Mouse (Mus musculus): ENCODE measurements around the gene Cab39l. TPM values are rescaled to one million over a fixed set of nuclear protein-coding genes. Genes with fewer than 3 reads are reported as not detected.
"Not testable (repeated sequence)": the region's sequence is repeated elsewhere in the genome, so short reads cannot be mapped to it uniquely, and the experiment has no call there.

Gene Cab39l
- polyA plus RNA-seq, 1 experiment, result 17.7 TPM

DNA sequence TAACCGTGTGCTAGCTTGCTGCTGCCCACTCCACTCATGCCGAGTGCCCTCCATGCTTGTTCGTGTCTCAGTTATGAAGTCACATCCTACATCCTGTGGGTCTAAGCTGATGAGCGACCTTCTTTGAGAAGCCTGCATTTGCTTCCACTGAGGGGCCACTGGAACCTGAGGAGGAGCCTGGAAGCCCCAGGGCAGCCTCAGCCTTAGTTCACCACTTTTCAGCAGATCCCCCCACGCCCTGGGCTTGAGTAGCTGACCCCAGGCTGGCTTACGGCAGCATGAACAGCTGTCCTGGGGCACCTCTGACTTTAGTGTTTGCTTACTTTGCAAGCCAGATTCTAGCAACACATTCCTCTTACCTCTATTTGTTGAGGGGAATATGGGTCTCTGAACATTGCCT is 126.0 kb downstream of the Cab39l start:
- no peak for DNase-seq (ENCODE audit: low read depth)

DNA sequence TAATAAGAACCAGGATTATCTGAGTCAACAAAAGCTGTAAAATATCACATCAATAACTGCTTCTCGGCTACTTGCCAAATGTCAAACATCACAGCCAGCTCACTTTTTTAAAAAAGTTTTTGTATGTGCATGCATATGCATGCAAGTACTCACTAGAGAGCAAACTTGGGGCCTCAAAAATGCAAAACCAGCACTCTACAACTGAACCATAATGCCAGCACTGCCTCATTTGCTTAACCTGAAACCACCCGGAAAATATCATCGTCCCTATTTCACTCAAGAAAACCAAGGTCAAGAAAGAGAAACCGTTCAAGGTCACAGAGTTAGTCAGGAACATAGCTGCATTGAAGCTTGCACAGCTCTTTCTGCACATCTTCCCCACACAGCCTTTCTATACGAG is 135.6 kb downstream of the Cab39l start:
- DNase-seq (ENCODE audit: low read depth), result no peak

DNA sequence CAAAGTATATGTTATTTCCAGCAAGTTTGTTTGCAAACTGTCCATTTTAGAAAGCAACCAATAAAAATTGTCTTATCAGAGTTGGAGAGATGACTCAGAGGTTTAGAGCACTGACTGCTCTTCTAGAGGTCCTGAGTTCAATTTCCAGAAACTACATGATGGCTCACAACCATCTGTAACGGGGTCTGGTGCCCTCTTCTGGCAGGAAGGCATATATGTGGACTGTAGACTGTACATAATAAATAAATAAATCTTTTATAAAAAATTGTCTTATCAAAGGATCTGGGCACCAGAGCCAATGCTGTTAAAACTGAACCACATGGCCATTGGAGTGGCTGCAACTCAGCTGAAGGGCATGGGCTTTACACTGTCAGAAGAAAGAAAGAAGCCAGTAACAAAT is 149.8 kb downstream of the Cab39l start:
- DNase-seq (ENCODE audit: low read depth), result no peak

DNA sequence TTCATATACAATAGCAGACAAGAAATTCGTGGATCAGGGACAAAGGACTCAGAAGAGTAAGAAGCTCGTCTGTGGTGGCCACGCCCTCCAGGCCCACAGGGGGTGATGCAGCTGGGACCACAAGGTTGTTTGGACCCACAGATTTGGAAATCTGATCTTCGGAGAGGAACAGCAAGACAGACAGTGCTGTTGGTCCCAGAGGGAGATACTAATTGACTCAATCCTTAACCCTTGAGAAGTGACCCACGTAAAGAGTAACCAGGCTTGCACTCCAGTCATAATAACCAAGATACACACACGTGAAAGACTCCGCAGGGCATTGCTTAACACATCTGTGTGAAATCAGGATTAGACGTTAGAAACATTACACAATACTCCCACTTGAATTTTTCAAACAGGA is 151.1 kb downstream of the Cab39l start:
- DNase-seq (ENCODE audit: low read depth), result peak; percentile 97

DNA sequence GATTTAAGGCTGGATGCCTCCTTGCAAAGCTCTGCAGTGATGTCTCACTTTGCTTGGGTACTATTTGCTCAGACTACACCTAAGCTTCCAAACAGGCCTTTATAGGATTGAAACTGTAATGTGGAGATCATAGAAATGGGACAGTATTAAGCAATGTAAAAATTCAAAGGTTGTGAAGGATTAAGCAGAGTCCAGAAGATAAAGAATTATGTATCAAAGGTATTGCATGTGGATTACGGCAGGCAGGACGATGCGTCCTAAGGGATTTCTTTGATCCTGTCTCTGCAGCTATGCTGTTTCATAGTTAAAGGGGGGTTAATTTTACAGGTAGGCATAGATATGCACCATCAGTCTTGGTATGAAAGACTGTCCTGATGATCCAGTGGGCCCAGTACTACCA is 151.8 kb downstream of the Cab39l start:
- peak; percentile 51 for DNase-seq (ENCODE audit: low read depth)

DNA sequence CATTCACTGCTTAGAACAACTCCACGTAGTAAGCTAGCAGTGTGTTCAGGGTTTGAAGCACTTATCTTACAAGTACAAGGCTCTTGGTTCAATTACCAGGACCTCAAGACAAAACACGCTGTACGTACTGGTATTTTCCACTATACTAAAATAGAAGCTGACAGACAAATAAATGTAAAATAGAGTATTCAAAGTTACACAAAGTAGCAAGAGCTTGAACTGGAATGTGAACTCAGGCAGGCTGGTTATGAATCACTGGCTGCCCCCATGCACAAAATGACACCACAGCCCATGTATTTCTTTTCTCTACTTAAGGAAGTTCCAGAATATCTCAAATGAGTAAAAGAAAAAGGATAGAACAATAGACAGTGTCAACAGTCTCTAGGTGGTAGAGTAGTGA is 154.2 kb downstream of the Cab39l start:
- no peak for DNase-seq (ENCODE audit: low read depth)

DNA sequence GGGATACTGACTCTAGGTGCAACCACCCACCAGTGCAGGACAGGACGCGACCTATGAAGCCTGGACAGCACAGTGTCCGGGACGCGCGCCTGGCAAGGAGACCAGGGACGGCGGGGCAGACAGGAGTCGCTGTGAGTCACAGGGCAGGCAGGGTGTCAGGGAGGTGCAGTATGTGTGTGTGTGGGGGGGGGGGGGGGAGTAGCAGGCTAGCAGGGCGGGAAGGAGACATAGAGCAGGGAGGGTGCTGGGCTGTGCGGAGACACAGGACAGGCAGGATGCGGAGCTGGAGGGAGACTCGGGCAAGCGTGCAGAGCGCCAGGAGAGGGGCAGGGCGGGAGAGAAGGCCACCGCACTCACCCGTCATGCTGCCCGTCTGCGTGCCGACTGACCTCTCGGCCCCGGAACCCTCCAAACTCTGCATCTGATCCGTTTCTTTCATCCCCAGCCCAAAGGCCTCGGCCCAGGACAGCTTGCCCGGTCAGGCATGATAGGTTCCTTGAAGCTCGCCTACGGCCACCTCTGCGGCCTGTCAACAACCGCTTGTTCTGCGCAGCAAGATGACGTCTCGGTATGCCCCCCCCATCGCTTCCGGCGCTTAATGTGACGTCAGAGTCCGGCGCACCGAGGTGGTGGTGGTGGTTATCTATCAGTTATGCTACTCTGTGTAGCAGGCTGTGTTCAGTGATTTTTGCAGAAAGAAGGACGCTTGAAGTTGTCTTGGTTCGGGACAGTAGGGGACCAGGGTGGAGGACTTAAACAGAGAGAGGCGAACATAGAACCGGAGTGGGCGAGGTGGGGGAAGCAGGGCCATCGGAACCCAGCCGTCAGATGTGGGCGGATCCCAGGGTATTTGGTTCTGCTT is 156.9 kb downstream of the Cab39l start, which contains the start of gene Cdadc1:
Gene Cdadc1 (minus strand): TSS at position 562 of the 862 bp plus-strand sequence.
- no peak for DNase-seq (ENCODE audit: low read depth)

DNA sequence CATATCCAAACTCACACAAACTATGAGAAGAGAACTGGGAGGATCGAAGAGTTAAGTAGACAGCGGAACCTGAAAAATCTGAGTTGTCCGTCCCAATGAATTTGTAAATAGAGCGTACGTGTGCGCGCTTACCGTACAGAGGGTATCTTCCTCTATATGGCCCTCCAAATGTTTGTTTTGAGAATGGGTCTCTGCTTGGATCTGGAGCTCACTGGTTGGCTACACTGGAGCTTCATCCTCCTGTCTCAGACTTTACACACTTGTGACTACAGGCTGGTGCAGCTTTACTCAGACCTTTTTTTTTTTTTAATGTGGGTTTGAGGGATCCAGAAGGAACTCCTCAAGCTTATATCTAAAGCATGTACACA is 157.5 kb downstream of the Cab39l start:
- no peak for DNase-seq (ENCODE audit: low read depth)

DNA sequence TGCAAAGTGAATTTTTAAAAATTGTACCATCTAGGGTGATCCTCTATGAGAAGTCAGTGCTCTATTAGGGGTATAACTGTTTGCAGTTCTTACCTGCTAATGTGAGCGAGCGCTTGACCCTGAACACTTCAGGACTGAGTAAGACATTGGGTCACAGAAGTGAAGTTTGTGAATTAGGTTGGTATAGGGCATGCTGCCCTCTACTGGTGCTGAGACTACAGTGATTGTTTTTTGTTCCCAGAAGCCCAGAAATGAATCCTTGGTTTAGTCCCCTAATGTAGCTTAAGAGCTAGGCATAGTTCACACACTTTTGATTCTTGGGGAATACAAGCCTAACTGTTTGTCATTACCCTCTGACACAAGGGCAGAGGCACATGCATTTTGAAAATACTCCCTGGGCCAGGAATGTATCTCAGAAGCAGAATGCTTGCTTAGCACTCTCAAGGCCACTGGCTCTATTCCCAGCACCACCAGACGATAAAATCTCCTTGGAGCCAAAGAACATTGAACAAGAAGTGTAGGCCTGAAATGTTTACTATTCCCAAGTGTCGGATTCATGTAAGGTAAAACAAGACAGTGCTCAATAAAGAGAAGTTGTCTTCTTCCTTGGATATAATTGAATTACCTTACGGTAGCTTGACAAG is 163.4 kb downstream of the Cab39l start:
- no peak for DNase-seq (ENCODE audit: low read depth)

DNA sequence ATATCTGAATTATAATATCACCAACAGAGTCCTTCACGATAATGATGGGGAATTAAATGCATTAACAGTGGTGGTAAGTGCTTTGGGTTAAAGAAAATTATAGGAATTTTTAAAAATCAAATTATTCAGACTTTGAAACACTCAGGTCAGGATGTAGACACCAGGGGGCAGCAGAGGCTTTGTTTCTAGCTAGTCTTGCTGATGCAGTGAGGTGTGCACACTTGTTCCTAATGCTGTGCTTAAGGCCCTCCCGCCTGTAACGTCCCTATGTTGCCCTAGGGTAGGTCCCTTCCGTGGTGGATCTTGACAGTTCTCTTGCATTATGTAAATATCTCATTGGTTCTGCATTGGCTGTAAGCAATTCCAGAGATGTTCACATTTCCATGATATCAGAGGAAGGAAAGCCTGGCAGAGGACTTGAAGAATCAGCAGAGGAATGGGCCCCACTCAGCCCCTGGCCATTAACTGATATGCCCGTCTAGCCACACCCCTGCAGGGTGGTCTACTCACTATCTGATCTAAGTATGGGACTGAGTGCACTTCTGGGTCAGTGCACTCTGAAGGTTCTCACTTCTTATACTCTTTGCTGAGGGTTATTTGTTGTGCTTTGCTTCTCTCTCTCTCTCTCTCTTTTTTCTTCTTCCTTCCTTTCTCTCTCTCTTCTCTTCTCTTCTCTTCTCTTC is 165.0 kb downstream of the Cab39l start:
- no peak for DNase-seq (ENCODE audit: low read depth)

DNA sequence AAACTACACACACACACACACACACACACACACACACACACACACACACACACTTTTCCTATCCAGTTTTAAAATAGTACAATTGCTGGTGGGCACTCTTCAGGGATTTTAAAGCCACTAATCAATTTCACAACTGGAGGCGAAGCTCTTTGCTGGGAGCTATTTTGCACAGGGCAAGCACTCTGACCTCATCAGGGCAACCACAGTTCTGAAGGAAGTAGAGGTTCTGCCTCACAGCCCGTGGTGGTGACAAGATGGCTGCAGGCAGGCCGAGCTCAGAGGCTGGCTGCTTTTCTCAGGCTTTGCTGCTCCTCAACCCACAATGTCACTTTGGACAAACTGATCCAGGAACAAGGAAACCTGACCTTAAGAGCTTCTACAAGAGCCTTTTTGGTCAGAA is 166.2 kb downstream of the Cab39l start:
- DNase-seq (ENCODE audit: low read depth), result no peak

DNA sequence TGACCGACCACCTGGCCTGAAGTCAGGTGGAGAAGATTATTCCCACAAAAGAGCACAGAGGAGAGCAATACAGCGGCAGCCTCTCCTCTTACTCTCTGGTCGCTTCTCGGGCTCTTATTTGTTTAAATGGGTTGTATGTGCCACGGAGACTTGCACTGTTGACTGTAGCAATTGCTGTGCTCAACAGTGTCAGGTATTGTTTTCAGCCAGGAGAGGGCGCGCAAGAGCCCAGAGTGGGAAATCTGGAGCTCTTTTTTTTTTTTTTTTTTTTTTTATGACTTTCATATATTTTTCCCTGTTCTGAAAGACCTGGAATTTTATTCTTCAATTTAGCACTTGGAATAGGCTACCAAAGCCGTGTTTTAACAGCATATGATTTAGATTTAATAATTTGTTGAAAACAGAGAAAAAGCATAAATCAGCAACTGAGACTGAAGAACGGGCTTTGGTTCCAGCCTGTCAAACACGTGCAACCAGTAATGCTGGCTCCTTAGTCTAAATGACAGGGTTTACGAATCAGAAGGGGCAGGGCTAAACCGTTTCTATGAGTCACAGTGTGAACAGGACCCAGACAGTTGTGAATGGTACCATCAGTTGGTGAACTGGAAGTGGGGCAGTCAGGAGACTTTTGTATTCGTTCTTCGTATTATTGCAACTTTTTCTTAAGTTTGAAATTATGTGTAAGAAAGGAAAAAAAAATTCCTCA is 172.3 kb downstream of the Cab39l start:
- no peak for DNase-seq (ENCODE audit: low read depth)

DNA sequence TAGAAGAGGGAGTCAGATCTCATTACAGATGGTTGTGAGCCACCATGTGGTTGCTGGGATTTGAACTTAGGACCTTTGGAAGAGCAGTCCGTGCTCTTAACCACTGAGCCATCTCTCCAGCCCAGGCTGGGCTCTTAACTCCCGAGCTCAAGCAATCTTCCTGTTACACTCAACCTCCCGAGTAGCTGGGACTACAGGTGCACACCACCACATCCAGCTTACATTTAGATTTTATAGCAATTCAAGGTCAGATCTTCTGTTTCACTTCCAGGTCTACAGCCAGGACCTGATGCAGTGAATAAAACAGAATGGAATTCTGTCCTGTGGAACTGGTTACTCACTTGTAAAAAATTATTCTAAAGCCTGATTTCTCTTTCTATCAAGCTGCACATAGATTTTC is 173.4 kb downstream of the Cab39l start:
- not testable (repeated sequence) for DNase-seq (ENCODE audit: low read depth)

DNA sequence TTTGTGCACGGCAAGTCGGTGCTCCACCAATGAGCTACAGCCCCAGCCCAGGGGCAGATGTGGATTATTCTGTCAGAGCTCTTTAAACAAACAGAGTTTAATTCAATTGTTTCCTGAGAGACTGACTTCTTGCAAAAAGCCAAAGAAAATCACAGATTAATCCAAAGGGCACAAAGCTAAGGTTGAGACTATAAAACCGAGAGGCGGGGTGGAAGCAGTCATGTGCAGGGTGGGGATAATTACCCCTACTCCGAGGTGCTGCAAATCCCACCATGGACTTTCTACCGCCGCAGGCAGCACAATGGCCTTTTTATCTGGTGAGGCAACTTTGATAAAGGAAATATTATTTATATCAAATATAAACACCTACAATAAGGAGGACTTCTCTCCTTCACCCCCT is 176.0 kb downstream of the Cab39l start:
- no peak for DNase-seq (ENCODE audit: low read depth)

DNA sequence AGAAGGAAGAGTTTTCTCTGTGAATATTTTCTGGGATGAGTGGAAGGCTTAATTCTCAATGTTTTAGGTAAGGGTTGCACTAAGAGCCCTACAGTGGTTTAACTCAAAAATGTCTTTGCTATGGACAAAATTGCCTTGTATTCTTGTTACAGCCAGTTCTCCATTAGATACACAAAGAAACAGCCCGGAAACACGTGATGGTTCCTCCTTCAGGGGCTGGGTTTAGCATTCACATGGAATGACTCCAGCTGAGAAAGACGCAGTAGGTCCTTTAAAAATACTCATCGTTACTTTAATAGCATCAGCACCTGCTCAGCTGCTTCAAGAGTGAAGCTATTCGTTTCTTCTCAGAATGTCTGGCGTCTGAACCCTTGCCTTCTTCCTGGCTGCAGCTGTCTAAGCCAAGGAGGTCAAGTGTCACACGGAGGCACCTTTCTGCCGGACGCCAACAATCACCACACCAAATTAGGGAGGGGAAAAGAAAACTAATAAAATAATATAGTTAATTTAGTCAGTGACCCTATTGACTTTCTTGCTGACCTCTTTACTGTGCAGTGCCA is 183.6 kb downstream of the Cab39l start:
- DNase-seq (ENCODE audit: low read depth), result no peak

DNA sequence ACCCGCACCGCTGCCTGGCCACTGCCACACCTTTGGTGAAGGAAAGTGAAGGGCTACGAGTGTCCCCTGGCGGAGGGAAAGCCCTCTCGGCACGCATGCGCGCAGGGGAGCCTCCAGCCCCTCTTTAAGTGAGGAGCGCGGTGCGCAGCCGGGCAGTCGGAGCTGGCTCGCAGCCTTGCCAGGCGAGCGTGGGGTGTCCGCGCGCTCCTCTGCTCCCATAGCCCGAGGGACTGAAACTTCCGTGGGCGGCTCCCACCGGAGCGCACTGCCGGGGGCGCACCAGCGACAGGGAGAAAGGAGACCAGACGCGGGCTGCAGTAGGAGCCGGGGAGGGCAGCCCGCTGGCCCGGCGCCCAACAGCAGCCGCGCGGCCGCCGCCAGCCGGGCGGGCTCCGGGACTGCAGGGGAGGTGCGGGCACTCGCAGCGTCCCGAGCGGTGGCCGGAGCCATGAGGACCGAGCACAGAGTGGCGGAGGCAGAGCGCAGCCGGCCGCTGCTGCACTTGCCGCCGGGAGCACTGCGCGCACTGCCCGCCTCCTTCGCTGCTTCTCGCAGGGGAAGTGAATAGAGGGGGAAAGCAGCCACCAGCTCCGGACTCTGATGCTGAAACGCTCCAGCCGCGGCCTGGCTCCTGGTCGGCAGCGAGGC is 184.5 kb downstream of the Cab39l start, which contains the start of gene Shisa2:
Gene Shisa2 (plus strand): TSS at position 151 of the 648 bp plus-strand sequence.
- no peak for DNase-seq (ENCODE audit: low read depth)

DNA sequence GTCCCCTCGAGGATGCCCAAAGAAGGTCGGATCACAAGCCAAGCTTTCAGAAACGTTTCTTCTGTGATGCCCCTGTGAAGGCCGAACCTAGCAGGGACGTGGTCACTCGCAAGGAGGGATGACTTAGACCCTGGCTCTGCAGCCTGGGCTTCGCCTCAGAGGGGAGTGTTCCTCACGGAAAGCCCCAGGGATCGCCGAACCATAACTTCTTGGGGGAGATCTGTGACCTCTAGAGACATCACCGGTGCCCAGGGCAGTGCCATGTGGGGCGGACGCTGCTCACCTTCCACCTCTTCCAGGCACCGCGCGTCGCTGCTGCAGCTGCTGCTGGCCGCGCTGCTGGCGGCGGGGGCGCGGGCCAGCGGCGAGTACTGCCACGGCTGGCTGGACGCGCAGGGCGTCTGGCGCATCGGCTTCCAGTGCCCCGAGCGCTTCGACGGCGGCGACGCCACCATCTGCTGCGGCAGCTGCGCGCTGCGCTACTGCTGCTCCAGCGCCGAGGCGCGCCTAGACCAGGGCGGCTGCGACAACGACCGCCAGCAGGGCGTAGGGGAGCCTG is 185.1 kb downstream of the Cab39l start:
- no peak for DNase-seq (ENCODE audit: low read depth)

DNA sequence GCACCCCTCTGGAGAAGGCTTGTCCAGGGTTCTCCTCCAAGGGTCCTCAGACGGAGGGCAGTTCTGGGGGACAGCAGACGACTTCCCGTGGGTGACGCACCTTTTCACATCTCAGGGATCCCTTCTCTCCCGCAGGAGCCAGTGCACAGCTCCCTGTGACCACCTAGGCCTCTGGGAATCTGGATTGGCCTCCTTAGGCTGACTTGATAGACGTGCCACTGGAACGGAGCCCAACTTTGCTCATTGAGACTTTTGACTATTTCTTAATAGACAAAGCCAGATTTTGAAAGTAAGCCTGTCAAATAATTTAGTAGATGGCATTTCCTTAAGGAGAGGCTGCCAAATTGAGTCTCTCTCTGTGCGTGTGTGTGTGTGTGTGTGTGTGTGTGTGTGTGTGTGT is 185.9 kb downstream of the Cab39l start:
- no peak for DNase-seq (ENCODE audit: low read depth)

DNA sequence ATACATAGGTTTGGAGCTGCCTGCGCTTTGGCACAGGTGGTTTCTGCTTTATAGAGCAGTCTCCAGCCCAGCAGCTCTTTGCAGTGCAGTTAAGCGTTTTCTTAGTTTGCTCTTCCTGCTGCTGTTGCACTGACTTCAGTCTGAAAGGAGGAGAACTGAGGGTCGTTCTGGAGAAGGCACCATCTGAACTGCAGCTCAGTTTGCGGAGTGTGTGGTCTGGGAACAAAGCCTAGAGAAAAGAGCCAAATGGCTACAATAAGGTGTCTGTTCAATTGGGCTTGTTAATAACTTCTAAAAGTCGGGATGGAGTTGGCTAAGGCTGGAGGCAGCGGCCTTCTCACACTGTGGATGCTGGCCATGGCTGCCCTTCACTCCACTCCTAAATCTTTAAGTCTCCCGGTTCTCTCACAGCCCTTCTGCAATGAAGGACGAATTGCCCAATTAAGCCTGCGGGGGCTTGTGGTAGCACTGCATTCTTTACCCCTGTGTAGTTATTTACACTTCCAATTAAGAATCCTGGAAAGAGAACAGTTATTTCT is 186.4 kb downstream of the Cab39l start:
- DNase-seq (ENCODE audit: low read depth), result no peak

DNA sequence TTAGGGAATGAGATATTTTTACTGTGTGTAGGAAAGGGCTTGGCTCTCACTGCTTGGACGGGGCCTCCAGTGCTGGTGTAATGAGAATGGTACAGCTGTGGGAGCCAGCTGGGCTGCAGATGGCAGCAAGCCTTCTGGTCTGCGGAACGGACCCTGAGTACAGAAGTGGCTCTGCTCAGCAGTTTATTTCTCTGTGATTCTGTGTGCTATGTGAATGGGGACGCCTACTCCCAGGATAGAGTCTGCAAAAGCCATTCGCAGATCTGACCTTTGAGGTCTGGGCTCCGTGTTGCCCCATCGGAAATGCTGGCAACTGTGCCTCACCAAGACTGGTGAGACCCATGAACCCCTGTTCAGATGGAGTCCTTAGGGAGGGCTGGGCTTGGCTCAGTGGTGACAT is 187.1 kb downstream of the Cab39l start:
- DNase-seq (ENCODE audit: low read depth), result no peak

DNA sequence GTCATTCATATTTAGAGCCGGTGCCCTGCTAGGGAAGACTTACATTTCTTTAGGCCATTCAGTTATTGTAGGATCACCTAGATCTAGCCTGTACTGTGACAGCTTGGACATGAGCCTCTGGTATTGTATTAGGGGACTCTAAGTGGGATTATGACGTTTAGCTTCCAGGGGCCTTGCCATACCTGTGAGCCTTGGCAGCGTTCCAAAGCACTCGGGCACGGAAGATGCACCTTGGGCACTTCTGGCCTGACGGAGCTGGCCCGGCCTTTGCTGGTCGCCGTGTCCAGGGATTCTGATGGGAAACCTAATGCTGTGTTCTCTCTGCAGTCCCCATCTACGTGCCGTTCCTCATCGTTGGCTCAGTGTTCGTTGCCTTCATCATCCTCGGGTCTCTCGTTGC is 188.5 kb downstream of the Cab39l start:
- no peak for DNase-seq (ENCODE audit: low read depth)

Measured in gonadal fat pad, adult 2 months (tissue).